Mouse (Mus musculus) embryonic facial prominence, embryonic 15.5 days (tissue): ENCODE measurements around the gene Tnfrsf17. TPM values are rescaled to one million over a fixed set of nuclear protein-coding genes. Genes with fewer than 3 reads are reported as not detected.
"Not testable (repeated sequence)": the region's sequence is repeated elsewhere in the genome, so short reads cannot be mapped to it uniquely, and the experiment has no call there.

ENCODE experiments used
- ATAC-seq: fragments of 200-750 bp; cut with Nextera tagmentation; 2 replicates; pipeline ENCODE4 v1.8.0; 2017; ENCODE audit warnings: low read depth, moderate TSS enrichment; ENCODE audit not compliant: insufficient number of reproducible peaks, low FRiP score, low TSS enrichment
- H3K27ac ChIP-seq: fragments of 300-500 bp; sonication (generic); replicated peaks from 2 replicates; pipeline ENCODE4 v1.5.1; 2015; ENCODE audit warnings: mild to moderate bottlenecking, inconsistent platforms
- H3K27me3 ChIP-seq: fragments of 300-500 bp; sonication (generic); 2 replicates; pipeline ENCODE4 v1.6.1; 2015; ENCODE audit warnings: inconsistent platforms
- H3K36me3 ChIP-seq: fragments of 300-500 bp; sonication (generic); 2 replicates; pipeline ENCODE4 v1.6.1; 2015; ENCODE audit warnings: mild to moderate bottlenecking, inconsistent platforms
- H3K4me1 ChIP-seq: fragments of 300-500 bp; sonication (generic); 2 replicates; pipeline ENCODE4 v1.6.1; 2015; ENCODE audit warnings: inconsistent platforms
- H3K4me2 ChIP-seq: fragments of 300-500 bp; sonication (generic); replicated peaks from 2 replicates; pipeline ENCODE4 v1.6.1; 2015; ENCODE audit warnings: mild to moderate bottlenecking, inconsistent platforms
- H3K4me3 ChIP-seq: fragments of 300-500 bp; sonication (generic); replicated peaks from 2 replicates; pipeline ENCODE4 v1.5.1; 2015; ENCODE audit warnings: mild to moderate bottlenecking, inconsistent platforms
- H3K9ac ChIP-seq: fragments of 300-500 bp; sonication (generic); 2 replicates; pipeline ENCODE4 v1.6.1; 2015; ENCODE audit warnings: inconsistent platforms
- H3K9me3 ChIP-seq: fragments of 300-500 bp; sonication (generic); replicated peaks from 2 replicates; pipeline ENCODE4 v1.6.1; 2016; ENCODE audit warnings: inconsistent platforms
- WGBS: fragments of 180-500 bp; shearing (Covaris S2); methylation state at CpG from one replicate; pipeline ENCODE4 v1.1.7; 2015; 5-methylcytosine and 5-hydroxymethylcytosine counted together
- polyA plus RNA-seq: library from polyadenylated mRNA; unstranded; fragments of >200 nt; fragmentation: Nextera tagmentation; extraction: Ambion mirVana; gene quantifications from 2 replicates; pipeline ENCODE4 v1.2.1, GENCODE M21; 2015

The Tnfrsf17 gene
- not detected in 2 replicates for polyA plus RNA-seq

GRCm38 (mm10) chr16:11313512-11313911 lies at the start of gene Tnfrsf17:
Gene Tnfrsf17 (plus strand): TSS chr16:11313812.
- no peak for ATAC-seq
- Histone ChIP-seq H3K4me2 (no peak within 1 kb of the TSS), H3K27ac (no peak within 1 kb of the TSS), H3K4me3 (no peak within 1 kb of the TSS), H3K9me3 (no peaks in the 10 kb centered on the region), H3K4me1 (no peaks in the 10 kb centered on the region), H3K36me3 (no peaks in the 10 kb centered on the region), H3K9ac (no peak within 1 kb of the TSS), H3K27me3 (no peaks in the 10 kb centered on the region)
- WGBS = 76% methylated on average over 7 of the region's 7 CpGs

GRCm38 (mm10) chr16:11266556-11266955 lies 47.1 kb upstream of the Tnfrsf17 start:
- Histone ChIP-seq H3K36me3 (no peaks in the 10 kb centered on the region), H3K4me1 (no peaks in the 10 kb centered on the region), H3K9ac (no peak overlapping the region), H3K27ac (no peak overlapping the region), H3K4me2 (no peak overlapping the region), H3K4me3 (no peak overlapping the region), H3K9me3 (no peaks in the 10 kb centered on the region), H3K27me3 (no peaks in the 10 kb centered on the region)
- WGBS = 90% methylated on average over 2 of the region's 2 CpGs
- no peak for ATAC-seq

- ATAC-seq = no peak
- no peak overlapping the region for H3K9ac ChIP-seq
- 25% methylated on average over 6 of the region's 6 CpGs for WGBS
Observed at GRCm38 (mm10) chr16:11269808-11270207, 43.8 kb upstream of the Tnfrsf17 start.

DNA sequence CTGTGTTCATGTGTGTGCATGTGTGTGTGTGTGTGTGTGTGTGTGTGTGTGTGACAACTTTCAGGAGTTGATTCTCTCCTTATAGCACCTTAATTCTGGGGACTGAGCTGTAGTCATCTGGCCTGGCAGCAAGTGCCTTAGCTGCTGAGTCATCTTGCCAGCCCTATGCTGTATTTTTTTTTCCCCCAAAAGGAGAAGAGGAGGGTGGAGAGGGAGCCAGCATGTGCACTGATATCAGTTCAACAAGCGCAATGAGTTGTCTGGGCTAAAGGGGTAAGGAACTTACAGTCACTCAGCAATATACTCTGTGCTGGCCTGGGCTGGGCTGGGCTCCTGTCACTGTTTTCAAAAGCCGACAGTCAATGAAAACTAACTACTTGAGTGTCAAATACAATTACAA lies 43.0 kb upstream of the Tnfrsf17 start:
- WGBS = 87% methylated on average over 2 of the region's 2 CpGs
- Histone ChIP-seq H3K4me2 (no peak overlapping the region), H3K27ac (no peak overlapping the region), H3K9me3 (no peaks in the 10 kb centered on the region), H3K4me1 (no peaks in the 10 kb centered on the region), H3K4me3 (no peak overlapping the region), H3K36me3 (no peaks in the 10 kb centered on the region), H3K9ac (no peak overlapping the region), H3K27me3 (no peaks in the 10 kb centered on the region)
- no peak for ATAC-seq

More at GRCm38 (mm10) chr16:11269808-11270207, 43.8 kb upstream of the Tnfrsf17 start:
- no peaks in the 10 kb centered on the region for H3K27me3 ChIP-seq
- H3K9me3 ChIP-seq = no peaks in the 10 kb centered on the region
- H3K27ac ChIP-seq = no peak overlapping the region
- H3K4me3 ChIP-seq = no peak overlapping the region
- H3K4me2 ChIP-seq = no peak overlapping the region
- no peaks in the 10 kb centered on the region for H3K36me3 ChIP-seq
- no peaks in the 10 kb centered on the region for H3K4me1 ChIP-seq

DNA sequence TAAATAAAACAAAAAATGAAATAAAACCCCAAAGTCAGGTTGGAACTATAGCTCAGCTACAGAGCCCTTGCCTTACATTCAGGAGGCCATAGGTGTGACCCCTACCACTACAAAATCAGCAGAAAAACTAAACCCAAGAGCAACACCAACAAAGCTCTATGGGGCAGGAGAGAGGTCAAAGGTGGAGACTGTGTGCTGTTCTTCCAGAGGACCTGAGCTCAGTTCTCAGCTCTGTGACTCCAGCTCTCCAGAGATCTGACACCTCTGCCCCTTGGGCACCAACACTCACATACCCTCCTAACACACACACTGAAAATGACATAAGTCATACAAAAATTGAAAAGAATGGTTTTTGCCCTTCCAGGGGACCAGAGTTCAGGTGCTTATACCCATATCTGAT lies 42.5 kb upstream of the Tnfrsf17 start:
- H3K27me3 ChIP-seq = no peaks in the 10 kb centered on the region
- no peak overlapping the region for H3K4me3 ChIP-seq
- H3K4me2 ChIP-seq = no peak overlapping the region
- no peaks in the 10 kb centered on the region for H3K9me3 ChIP-seq
- H3K27ac ChIP-seq = no peak overlapping the region
- no peaks in the 10 kb centered on the region for H3K36me3 ChIP-seq
- no peaks in the 10 kb centered on the region for H3K4me1 ChIP-seq
- no peak for ATAC-seq
- H3K9ac ChIP-seq = no peak overlapping the region

DNA sequence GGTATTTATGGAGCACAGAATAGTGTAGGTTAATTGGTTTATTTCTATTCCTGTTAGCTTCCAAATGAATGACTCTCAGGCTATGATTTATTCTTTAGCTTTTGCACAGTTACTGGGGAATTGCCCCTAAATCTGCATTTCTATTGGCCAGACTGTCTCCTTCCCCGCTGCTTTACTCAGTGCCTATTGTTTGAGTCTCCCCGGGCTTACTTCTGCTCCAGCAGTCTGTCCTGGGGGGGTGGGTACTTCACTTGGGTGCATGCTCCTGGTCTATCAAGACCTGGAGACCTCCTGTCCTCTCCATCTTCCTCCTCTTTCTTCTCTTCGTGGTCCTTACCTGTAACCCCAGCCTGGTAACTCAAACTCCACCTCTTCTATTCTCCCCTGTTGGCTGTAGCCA lies 36.7 kb upstream of the Tnfrsf17 start:
- H3K4me1 ChIP-seq = no peaks in the 10 kb centered on the region
- H3K27me3 ChIP-seq = no peaks in the 10 kb centered on the region
- H3K27ac ChIP-seq = no peak overlapping the region
- H3K4me3 ChIP-seq = no peak overlapping the region
- no peak overlapping the region for H3K9ac ChIP-seq
- no peak for ATAC-seq
- no peaks in the 10 kb centered on the region for H3K9me3 ChIP-seq
- H3K36me3 ChIP-seq = no peaks in the 10 kb centered on the region
- no peak overlapping the region for H3K4me2 ChIP-seq
- WGBS = 63% methylated on average over 3 of the region's 3 CpGs

GRCm38 (mm10) chr16:11278778-11279177 lies 34.8 kb upstream of the Tnfrsf17 start:
- Histone ChIP-seq H3K4me1 (no peaks in the 10 kb centered on the region), H3K27ac (no peak overlapping the region), H3K9ac (no peak overlapping the region), H3K4me3 (no peak overlapping the region), H3K4me2 (no peak overlapping the region), H3K27me3 (no peaks in the 10 kb centered on the region), H3K36me3 (no peaks in the 10 kb centered on the region), H3K9me3 (no peaks in the 10 kb centered on the region)
- 72% methylated on average over 6 of the region's 6 CpGs for WGBS
- ATAC-seq = no peak

GRCm38 (mm10) chr16:11282655-11283232 lies 30.9 kb upstream of the Tnfrsf17 start:
- ATAC-seq = no peak
- WGBS = 79% methylated on average over 5 of the region's 5 CpGs

DNA sequence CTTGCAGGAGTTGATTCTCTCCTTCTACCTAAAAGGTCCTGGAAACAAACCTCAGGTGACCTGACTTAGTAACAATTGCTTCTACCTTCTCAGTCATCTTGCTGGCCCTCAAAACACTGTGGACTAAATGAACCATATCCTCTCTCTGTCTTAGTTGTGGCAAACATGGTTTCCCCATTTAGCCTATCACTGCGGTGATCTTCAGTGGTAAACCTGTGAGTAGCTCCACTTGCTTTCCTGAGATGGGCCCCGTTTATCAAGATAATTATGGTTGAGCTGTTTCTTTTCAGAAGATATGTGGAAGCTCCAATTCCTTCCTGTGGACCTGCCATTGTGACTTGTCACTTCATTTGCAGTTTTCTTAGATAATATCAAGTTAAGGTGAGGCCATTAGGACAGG lies 28.7 kb upstream of the Tnfrsf17 start:
- H3K4me1 ChIP-seq = no peaks in the 10 kb centered on the region
- H3K27me3 ChIP-seq = no peaks in the 10 kb centered on the region
- 80% methylated on average over 2 of the region's 2 CpGs for WGBS
- H3K27ac ChIP-seq = no peak overlapping the region
- no peak overlapping the region for H3K4me3 ChIP-seq
- no peaks in the 10 kb centered on the region for H3K9me3 ChIP-seq
- no peaks in the 10 kb centered on the region for H3K36me3 ChIP-seq
- no peak overlapping the region for H3K4me2 ChIP-seq
- no peak overlapping the region for H3K9ac ChIP-seq
- ATAC-seq = no peak

More at GRCm38 (mm10) chr16:11282655-11283232, 30.9 kb upstream of the Tnfrsf17 start:
- H3K27ac ChIP-seq = no peak overlapping the region
- no peaks in the 10 kb centered on the region for H3K27me3 ChIP-seq
- H3K4me3 ChIP-seq = no peak overlapping the region
- no peaks in the 10 kb centered on the region for H3K9me3 ChIP-seq
- H3K4me1 ChIP-seq = no peaks in the 10 kb centered on the region
- H3K4me2 ChIP-seq = no peak overlapping the region
- no peaks in the 10 kb centered on the region for H3K36me3 ChIP-seq
- no peak overlapping the region for H3K9ac ChIP-seq

GRCm38 (mm10) chr16:11285949-11286348 lies 27.7 kb upstream of the Tnfrsf17 start:
- ATAC-seq = no peak
- Histone ChIP-seq H3K27me3 (no peaks in the 10 kb centered on the region), H3K9me3 (no peaks in the 10 kb centered on the region), H3K27ac (no peak overlapping the region), H3K4me1 (no peaks in the 10 kb centered on the region), H3K4me2 (no peak overlapping the region), H3K36me3 (no peaks in the 10 kb centered on the region), H3K9ac (no peak overlapping the region), H3K4me3 (no peak overlapping the region)
- WGBS = 82% methylated on average over 2 of the region's 2 CpGs

DNA sequence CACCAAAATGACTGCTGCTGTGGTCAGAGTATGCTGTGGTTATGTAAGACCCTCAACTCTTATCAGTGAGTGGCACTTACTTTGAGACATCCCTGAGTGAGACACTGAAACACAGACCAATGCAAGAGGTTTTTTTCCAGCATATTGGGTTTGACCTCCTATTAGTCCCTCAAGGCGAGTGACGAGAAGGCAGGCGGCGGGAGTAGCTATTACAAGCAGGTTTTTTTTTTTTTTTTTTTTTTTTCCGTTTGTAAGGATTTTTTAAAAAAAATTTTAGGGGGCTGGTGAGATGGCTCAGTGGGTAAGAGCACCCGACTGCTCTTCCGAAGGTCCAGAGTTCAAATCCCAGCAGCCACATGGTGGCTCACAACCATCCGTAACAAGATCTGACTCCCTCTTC lies 24.7 kb upstream of the Tnfrsf17 start:
- WGBS = 93% methylated on average over 8 of the region's 8 CpGs
- not testable (repeated sequence) for H3K9me3 ChIP-seq, H3K4me3 ChIP-seq, H3K9ac ChIP-seq, H3K36me3 ChIP-seq, H3K27ac ChIP-seq, H3K4me1 ChIP-seq, H3K27me3 ChIP-seq, ATAC-seq, H3K4me2 ChIP-seq

DNA sequence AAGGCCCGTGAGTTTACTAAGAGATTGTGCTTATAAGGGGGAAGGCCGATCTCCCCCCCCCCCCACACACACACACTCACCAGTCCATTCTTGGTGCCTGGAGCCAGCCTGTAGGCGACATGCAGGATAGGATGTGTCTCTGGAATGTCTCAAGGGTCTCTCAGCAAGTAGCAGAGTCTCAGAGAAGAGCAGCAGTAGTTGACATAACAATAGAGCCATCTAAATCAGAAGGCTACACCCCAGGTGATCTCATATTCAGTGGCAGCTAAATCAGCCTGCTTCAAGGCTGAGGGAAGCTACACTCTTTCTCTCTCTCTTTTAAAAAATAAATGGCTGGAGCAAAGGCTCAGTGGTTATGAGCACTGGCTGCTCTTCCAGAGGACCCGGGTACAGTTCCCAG lies 18.0 kb upstream of the Tnfrsf17 start:
- not testable (repeated sequence) for H3K27ac ChIP-seq, ATAC-seq, H3K27me3 ChIP-seq, H3K4me3 ChIP-seq, H3K9ac ChIP-seq, H3K9me3 ChIP-seq, H3K4me1 ChIP-seq, H3K4me2 ChIP-seq, H3K36me3 ChIP-seq
- WGBS = 67% methylated on average over 4 of the region's 4 CpGs
